Mouse (Mus musculus) naive thymus-derived CD4-positive, alpha-beta T cell, adult 5 months (primary cell): Measurements from ENCODE around the gene Tmem9b. TPM values are rescaled to one million over a fixed set of nuclear protein-coding genes. Genes with fewer than 3 reads are reported as not detected.

ENCODE experiments used
- polyA plus RNA-seq: library from polyadenylated mRNA; unstranded; fragments of 100-300 nt; shearing (Covaris generic); gene quantifications from one replicate; pipeline ENCODE4 v1.2.1, GENCODE M21; 2017

Tmem9b gene
- 141 TPM for polyA plus RNA-seq

GRCm38 (mm10) chr7:109752008-109752925 lies at the start of gene Tmem9b:
TSS of gene Tmem9b (minus strand) at chr7:109752875.

GRCm38 (mm10) chr7:109781470-109782203 lies 29.0 kb upstream of the Tmem9b start, which contains the start of gene Nrip3:
TSS of gene Nrip3 (minus strand) at chr7:109782025.

GRCm38 (mm10) chr7:109731626-109732025 lies 21.0 kb downstream of the Tmem9b start, which contains the start of gene Ascl3:
TSS of gene Ascl3 (minus strand) at chr7:109731726.

GRCm38 (mm10) chr7:109723697-109724096 lies 29.0 kb downstream of the Tmem9b start, which contains the start of gene BC051019:
TSS of gene BC051019 (minus strand) at chr7:109723850.

GRCm38 (mm10) chr7:109703190-109704015 lies 49.3 kb downstream of the Tmem9b start, which contains the start of the genes St5 and Akip1:
TSS of gene St5 (minus strand) at chr7:109703605.
TSS of gene Akip1 (plus strand) at chr7:109703690.

Other genes starting within 250 kb of the Tmem9b start
- gene Trim66, start 244.7 kb downstream of the Tmem9b start, polyA plus RNA-seq = 0.19 TPM
- 135 TPM for gene Rpl27a, start 233.7 kb downstream of the Tmem9b start, polyA plus RNA-seq
- gene St5, start 49.3 kb downstream of the Tmem9b start, polyA plus RNA-seq = 1.3 TPM
- gene Akip1, start 49.2 kb downstream of the Tmem9b start, polyA plus RNA-seq = 13.1 TPM
- gene BC051019, start 29.0 kb downstream of the Tmem9b start, polyA plus RNA-seq = not detected
- gene Ascl3, start 21.1 kb downstream of the Tmem9b start, polyA plus RNA-seq = 0.68 TPM
- gene Nrip3, start 29.1 kb upstream of the Tmem9b start, polyA plus RNA-seq = 1.6 TPM
- not detected for gene Scube2, start 112.8 kb upstream of the Tmem9b start, polyA plus RNA-seq
- gene Dennd5a, start 207.6 kb upstream of the Tmem9b start, polyA plus RNA-seq = 17.7 TPM
- 48.2 TPM for gene Tmem41b, start 234.1 kb upstream of the Tmem9b start, polyA plus RNA-seq